Mouse (Mus musculus): ENCODE data around the gene Negr1. TPM values are rescaled to one million over a fixed set of nuclear protein-coding genes. Genes with fewer than 3 reads are reported as not detected.

Negr1 gene
- polyA plus RNA-seq, 1 experiment from 2014 or later: not detected

- Histone ChIP-seq H3K27me3 (ENCODE audit: insufficient read depth, low read length) (no peaks in the 10 kb centered on the region), H3K9ac (replicated peaks) (no peak overlapping the region), H3K9me3 (ENCODE audit: low read length) (no peaks in the 10 kb centered on the region), H3K36me3 (replicated peaks; ENCODE audit: insufficient read depth, low read length) (no peaks in the 10 kb centered on the region), H3K4me3 (ENCODE audit: low read depth, low read length) (no peak overlapping the region), H3K4me1 (ENCODE audit: insufficient read depth) (no peaks in the 10 kb centered on the region), H3K27ac (ENCODE audit: low read depth) (no peak overlapping the region), H3K4me2 (ENCODE audit: low read depth, low read length) (no peak overlapping the region)
- 80% methylated on average over 1 of the region's 1 CpGs for WGBS (ENCODE audit: insufficient replicate concordance)
- no peak for TF ChIP-seq CTCF (IDR thresholded peaks at IDR 0.05; ENCODE audit: low read depth)
- no peak for TF ChIP-seq EP300 (IDR thresholded peaks at IDR 0.05; ENCODE audit: low read depth)
- no peak for ATAC-seq
- DNase-seq: no peak
Observed at GRCm38 (mm10) chr3:157116024-157116423, 554.4 kb downstream of the Negr1 start.

DNA sequence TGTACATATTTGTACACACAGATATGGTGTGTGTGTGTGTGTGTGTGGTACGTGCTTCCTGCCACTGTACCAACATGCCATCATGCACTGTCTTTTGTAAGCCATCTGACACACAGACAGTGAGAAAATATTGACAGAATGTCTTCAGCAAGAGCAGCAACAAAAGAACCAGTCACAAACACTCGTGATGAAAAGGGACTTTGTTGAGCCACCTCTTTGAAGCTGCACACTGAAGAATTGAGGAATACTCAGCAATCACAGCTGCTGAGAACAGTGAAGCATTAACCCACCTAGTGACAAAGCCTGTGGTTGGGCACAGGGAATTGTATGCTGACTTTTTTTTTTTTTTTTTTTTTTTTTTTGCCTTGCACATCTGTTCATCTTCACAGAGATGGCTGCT is 558.3 kb downstream of the Negr1 start:
- Histone ChIP-seq H3K36me3 (replicated peaks; ENCODE audit: insufficient read depth, low read length) (no peaks in the 10 kb centered on the region), H3K4me2 (ENCODE audit: low read depth, low read length) (no peak overlapping the region), H3K27me3 (ENCODE audit: insufficient read depth, low read length) (no peaks in the 10 kb centered on the region), H3K9me3 (ENCODE audit: low read length) (no peaks in the 10 kb centered on the region), H3K4me3 (ENCODE audit: low read depth, low read length) (no peak overlapping the region), H3K27ac (ENCODE audit: low read depth) (no peak overlapping the region), H3K9ac (replicated peaks) (no peak overlapping the region), H3K4me1 (ENCODE audit: insufficient read depth) (no peaks in the 10 kb centered on the region)
- no peak for DNase-seq
- WGBS (ENCODE audit: insufficient replicate concordance): 49% methylated on average over 2 of the region's 2 CpGs
- ATAC-seq: no peak
- TF ChIP-seq CTCF (IDR thresholded peaks at IDR 0.05; ENCODE audit: low read depth) (no peak), EP300 (IDR thresholded peaks at IDR 0.05; ENCODE audit: low read depth) (no peak)

DNA sequence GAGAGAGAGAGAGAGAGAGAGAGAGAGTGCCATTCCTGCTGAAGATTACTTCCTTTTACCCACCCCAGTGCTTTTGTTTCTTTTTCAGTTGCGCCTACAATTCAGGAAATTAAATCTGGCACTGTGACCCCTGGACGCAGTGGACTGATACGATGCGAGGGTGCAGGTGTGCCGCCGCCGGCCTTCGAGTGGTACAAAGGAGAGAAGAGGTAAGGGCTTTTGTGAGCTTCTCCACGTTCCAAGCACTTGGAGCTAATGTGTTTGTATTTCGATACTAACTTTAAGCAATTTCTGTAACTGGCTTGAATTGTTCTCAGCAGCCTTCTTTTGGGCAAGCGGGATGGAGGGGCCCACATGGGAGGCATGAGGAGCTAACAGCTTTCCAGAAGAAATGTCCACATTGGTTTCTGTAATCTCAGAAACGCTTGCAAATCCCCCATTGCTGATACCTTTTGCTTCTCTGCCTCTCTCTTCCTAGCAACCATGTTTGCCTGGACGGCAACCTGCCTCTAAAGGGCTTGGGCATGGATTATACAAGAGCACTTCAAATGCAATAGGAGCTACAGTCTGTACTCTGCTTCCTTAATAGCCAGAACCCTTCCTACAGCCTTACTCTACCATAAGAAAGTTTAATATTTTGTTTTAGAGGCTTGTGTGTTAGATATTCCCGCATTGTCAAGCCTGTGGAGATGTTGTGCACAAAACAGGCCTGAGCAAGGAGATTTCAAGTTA is 584.7 kb downstream of the Negr1 start:
- 79% methylated on average over 14 of the region's 14 CpGs for WGBS (ENCODE audit: insufficient replicate concordance)
- Histone ChIP-seq H3K27ac (ENCODE audit: low read depth) (no peak overlapping the region), H3K9me3 (ENCODE audit: low read length) (no peaks in the 10 kb centered on the region), H3K4me3 (ENCODE audit: low read depth, low read length) (no peak overlapping the region), H3K27me3 (ENCODE audit: insufficient read depth, low read length) (no peaks in the 10 kb centered on the region), H3K4me2 (ENCODE audit: low read depth, low read length) (no peak overlapping the region), H3K4me1 (ENCODE audit: insufficient read depth) (no peaks in the 10 kb centered on the region), H3K36me3 (replicated peaks; ENCODE audit: insufficient read depth, low read length) (no peaks in the 10 kb centered on the region), H3K9ac (replicated peaks) (no peak overlapping the region)
- ATAC-seq: no peak
- TF ChIP-seq CTCF (IDR thresholded peaks at IDR 0.05; ENCODE audit: low read depth): no peak
- TF ChIP-seq EP300 (IDR thresholded peaks at IDR 0.05; ENCODE audit: low read depth): no peak
- no peak for DNase-seq

- Histone ChIP-seq H3K4me3 (ENCODE audit: low read depth, low read length) (no peak overlapping the region), H3K9me3 (ENCODE audit: low read length) (no peaks in the 10 kb centered on the region), H3K36me3 (replicated peaks; ENCODE audit: insufficient read depth, low read length) (no peaks in the 10 kb centered on the region), H3K4me2 (ENCODE audit: low read depth, low read length) (no peak overlapping the region), H3K27ac (ENCODE audit: low read depth) (no peak overlapping the region), H3K27me3 (ENCODE audit: insufficient read depth, low read length) (no peaks in the 10 kb centered on the region), H3K4me1 (ENCODE audit: insufficient read depth) (no peaks in the 10 kb centered on the region), H3K9ac (replicated peaks) (no peak overlapping the region)
- WGBS (ENCODE audit: insufficient replicate concordance): 51% methylated on average over 3 of the region's 3 CpGs
- DNase-seq (no peak), ATAC-seq (no peak)
- TF ChIP-seq CTCF (IDR thresholded peaks at IDR 0.05; ENCODE audit: low read depth): no peak
- no peak for TF ChIP-seq EP300 (IDR thresholded peaks at IDR 0.05; ENCODE audit: low read depth)
Observed at GRCm38 (mm10) chr3:157154902-157155301, 593.3 kb downstream of the Negr1 start.

- no peak for TF ChIP-seq CTCF (IDR thresholded peaks at IDR 0.05; ENCODE audit: low read depth)
- no peak for TF ChIP-seq EP300 (IDR thresholded peaks at IDR 0.05; ENCODE audit: low read depth)
- Histone ChIP-seq H3K4me3 (ENCODE audit: low read depth, low read length) (no peak overlapping the region), H3K27me3 (ENCODE audit: insufficient read depth, low read length) (no peaks in the 10 kb centered on the region), H3K36me3 (replicated peaks; ENCODE audit: insufficient read depth, low read length) (no peaks in the 10 kb centered on the region), H3K9me3 (ENCODE audit: low read length) (no peaks in the 10 kb centered on the region), H3K9ac (replicated peaks) (no peak overlapping the region), H3K27ac (ENCODE audit: low read depth) (no peak overlapping the region), H3K4me1 (ENCODE audit: insufficient read depth) (no peaks in the 10 kb centered on the region), H3K4me2 (ENCODE audit: low read depth, low read length) (no peak overlapping the region)
- ATAC-seq: no peak
- no peak for DNase-seq
Observed at GRCm38 (mm10) chr3:157155513-157155912, 593.9 kb downstream of the Negr1 start.

GRCm38 (mm10) chr3:157164840-157165595 is 603.4 kb downstream of the Negr1 start:
- DNase-seq: no peak
- Histone ChIP-seq H3K36me3 (replicated peaks; ENCODE audit: insufficient read depth, low read length) (no peaks in the 10 kb centered on the region), H3K4me1 (ENCODE audit: insufficient read depth) (no peaks in the 10 kb centered on the region), H3K4me2 (ENCODE audit: low read depth, low read length) (no peak overlapping the region), H3K9ac (replicated peaks) (no peak overlapping the region), H3K4me3 (ENCODE audit: low read depth, low read length) (no peak overlapping the region), H3K27me3 (ENCODE audit: insufficient read depth, low read length) (no peaks in the 10 kb centered on the region), H3K27ac (ENCODE audit: low read depth) (no peak overlapping the region), H3K9me3 (ENCODE audit: low read length) (no peaks in the 10 kb centered on the region)
- TF ChIP-seq EP300 (IDR thresholded peaks at IDR 0.05; ENCODE audit: low read depth) (no peak), CTCF (IDR thresholded peaks at IDR 0.05; ENCODE audit: low read depth) (no peak)
- WGBS (ENCODE audit: insufficient replicate concordance): 86% methylated on average over 3 of the region's 3 CpGs
- no peak for ATAC-seq

Measured in liver, postnatal 0 days (tissue).